Mouse (Mus musculus): Measurements from ENCODE around the gene Tuba1b. TPM values are rescaled to one million over a fixed set of nuclear protein-coding genes. Genes with fewer than 3 reads are reported as not detected.
A peak's percentile ranks its signal among the peaks of the same experiment; 100 is the strongest.
"Not testable (repeated sequence)": the region's sequence is repeated elsewhere in the genome, so short reads cannot be mapped to it uniquely, and the experiment has no call there.

Tuba1b gene
- polyA plus RNA-seq, 1 experiment from 2014 or later: 1,560 TPM

DNA sequence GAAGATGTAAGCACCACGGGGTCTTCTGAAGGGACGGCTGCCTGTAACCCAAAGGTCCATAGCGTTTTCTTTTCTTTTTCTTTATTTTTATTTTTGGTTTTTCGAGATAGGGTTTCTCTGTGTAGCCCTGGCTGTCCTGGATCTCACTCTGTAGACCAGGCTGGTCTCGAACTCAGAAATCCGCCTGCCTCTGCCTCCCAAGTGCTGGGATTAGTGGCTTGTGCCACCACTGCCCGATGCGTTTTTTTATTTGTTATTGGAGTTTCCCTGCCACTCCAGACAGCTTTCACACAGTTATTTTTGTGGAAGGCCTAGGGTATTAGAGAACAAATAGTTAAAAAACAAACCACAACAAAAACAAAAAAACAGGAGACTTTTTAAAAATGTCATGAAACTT is 15.9 kb downstream of the Tuba1b start:
- Histone ChIP-seq H3K9ac (ENCODE audit: low read length) (peak overlapping the region; percentile 73), H3K4me3 (ENCODE audit: control insufficient read depth in 1 of 2, insufficient read depth in 1 of 2, low read depth in 1 of 2, low read length in 2 of 2) (peak overlapping the region; percentile 71 to 92), H3K4me2 (ENCODE audit: low read length) (peak overlapping the region; percentile 70), H3K36me3 (ENCODE audit: control insufficient read depth, insufficient read depth, low read length) (peaks cover 14% of the 10 kb centered on the region), H3K4me1 (ENCODE audit: control insufficient read depth in 2 of 2, insufficient read depth in 2 of 2, low read length in 2 of 2) (peaks cover 0 to 20% of the 10 kb centered on the region in 2 experiments), H3K27ac (replicated peaks in 1 of 2; ENCODE audit: control insufficient read depth in 1 of 2, insufficient read depth in 1 of 2, low read depth in 2 of 2, low read length in 2 of 2) (peak overlapping the region; percentile 48 to 81)
- ATAC-seq (ENCODE audit: insufficient number of reproducible peaks, insufficient read depth, low FRiP score, low read depth); H3K9me3 ChIP-seq (ENCODE audit: control insufficient read depth, low read length); H3K27me3 ChIP-seq (ENCODE audit: control insufficient read depth, insufficient read depth, low read length): not testable (repeated sequence)
- 18% methylated on average over 8 of the region's 8 CpGs for WGBS

DNA sequence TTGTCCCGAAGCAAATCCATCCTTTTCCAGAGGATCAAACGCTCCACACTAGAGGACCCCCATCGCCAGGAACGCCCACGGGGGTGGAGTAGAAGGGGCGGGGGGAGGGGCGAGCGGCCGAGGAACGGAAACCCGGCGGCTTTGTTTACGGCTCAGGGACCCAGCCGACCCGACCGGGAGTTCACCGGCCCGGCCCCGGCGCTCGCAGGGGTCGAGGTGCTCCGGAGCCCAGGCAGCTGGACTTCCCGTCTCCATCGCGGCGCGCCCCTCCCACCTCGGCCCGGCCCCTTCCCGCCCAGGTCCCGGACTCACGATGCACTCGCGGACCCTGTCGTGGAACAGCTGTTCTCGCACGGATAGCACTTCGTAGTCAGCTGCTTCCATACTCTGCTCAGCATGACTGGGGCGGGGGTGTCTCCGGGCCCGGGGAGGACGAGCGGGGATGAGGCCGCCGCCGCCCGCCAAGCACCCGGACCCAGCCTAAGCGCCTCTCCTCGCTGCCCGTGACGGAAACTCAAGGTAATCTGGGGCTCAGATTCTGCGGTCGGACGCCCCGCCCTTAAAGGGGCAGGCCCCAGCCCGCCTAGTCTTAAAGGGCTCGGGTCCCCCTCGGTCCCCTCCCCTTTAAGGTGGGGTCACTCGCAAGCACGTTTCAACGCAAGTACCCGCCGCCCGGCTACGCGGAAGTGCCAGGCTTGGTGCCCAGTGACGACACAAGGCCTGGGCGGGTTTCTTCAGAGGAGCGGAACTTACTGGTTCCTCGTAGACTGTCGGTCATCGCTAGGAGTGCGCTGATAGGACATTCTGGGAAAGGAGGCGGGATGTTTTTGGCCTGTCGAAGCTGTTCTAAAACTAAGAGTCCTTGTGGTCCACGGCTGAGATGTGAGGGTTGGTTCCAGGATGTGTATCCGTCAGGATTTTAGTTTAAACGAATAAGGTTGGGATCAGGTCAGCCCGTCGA is 16.5 kb downstream of the Tuba1b start, which contains the start of gene Lmbr1l:
TSS of gene Lmbr1l (minus strand) at position 694 of the 961 bp plus-strand sequence.
- under 1% methylated on average over 79 of the region's 82 CpGs for WGBS
- Histone ChIP-seq H3K36me3 (ENCODE audit: control insufficient read depth, insufficient read depth, low read length) (peaks cover 21% of the 10 kb centered on the region), H3K4me2 (ENCODE audit: low read length) (peak within 1 kb of the TSS; percentile 94), H3K9ac (ENCODE audit: low read length) (peak within 1 kb of the TSS; percentile 89), H3K9me3 (ENCODE audit: control insufficient read depth, low read length) (no peaks in the 10 kb centered on the region), H3K4me1 (ENCODE audit: control insufficient read depth in 2 of 2, insufficient read depth in 2 of 2, low read length in 2 of 2) (peaks cover 0 to 20% of the 10 kb centered on the region in 2 experiments), H3K27ac (replicated peaks in 1 of 2; ENCODE audit: control insufficient read depth in 1 of 2, insufficient read depth in 1 of 2, low read depth in 2 of 2, low read length in 2 of 2) (peak within 1 kb of the TSS; percentile 89 to 97), H3K27me3 (ENCODE audit: control insufficient read depth, insufficient read depth, low read length) (no peaks in the 10 kb centered on the region), H3K4me3 (ENCODE audit: control insufficient read depth in 1 of 2, insufficient read depth in 1 of 2, low read depth in 1 of 2, low read length in 2 of 2) (peak within 1 kb of the TSS; percentile 71 to 92)
- ATAC-seq (ENCODE audit: insufficient number of reproducible peaks, insufficient read depth, low FRiP score, low read depth): peak; percentile 99

DNA sequence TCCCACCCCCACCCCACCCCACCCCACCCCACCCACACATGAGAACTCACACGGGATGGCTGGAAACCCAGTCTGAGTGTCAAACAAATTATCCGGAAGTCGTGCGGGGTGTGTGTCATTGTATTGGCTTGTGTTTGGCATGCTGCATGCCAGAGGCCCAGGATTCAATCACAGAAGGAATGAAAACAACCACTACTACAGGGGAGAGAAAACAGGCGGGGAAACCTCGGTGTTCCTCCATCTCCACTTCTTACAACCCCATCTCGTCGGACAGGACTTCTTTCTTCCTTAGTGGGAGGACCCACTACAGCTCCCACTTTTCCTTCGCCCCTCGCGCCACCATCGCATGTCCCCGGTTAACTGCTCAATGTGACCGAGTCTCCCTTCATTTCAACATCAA is 17.3 kb downstream of the Tuba1b start:
- H3K27me3 ChIP-seq (ENCODE audit: control insufficient read depth, insufficient read depth, low read length): no peaks in the 10 kb centered on the region
- H3K36me3 ChIP-seq (ENCODE audit: control insufficient read depth, insufficient read depth, low read length): peaks cover 28% of the 10 kb centered on the region
- no peak for ATAC-seq (ENCODE audit: insufficient number of reproducible peaks, insufficient read depth, low FRiP score, low read depth)
- H3K4me3 ChIP-seq (ENCODE audit: control insufficient read depth in 1 of 2, insufficient read depth in 1 of 2, low read depth in 1 of 2, low read length in 2 of 2): peak overlapping the region; percentile 71 to 92
- peak overlapping the region; percentile 94 for H3K4me2 ChIP-seq (ENCODE audit: low read length)
- WGBS: under 1% methylated on average over 14 of the region's 14 CpGs
- H3K9me3 ChIP-seq (ENCODE audit: control insufficient read depth, low read length): no peaks in the 10 kb centered on the region
- H3K27ac ChIP-seq (replicated peaks in 1 of 2; ENCODE audit: control insufficient read depth in 1 of 2, insufficient read depth in 1 of 2, low read depth in 2 of 2, low read length in 2 of 2): peak overlapping the region; percentile 89 to 97; a peak in 3 of 4 replicates
- peaks cover 0 to 20% of the 10 kb centered on the region in 2 experiments for H3K4me1 ChIP-seq (ENCODE audit: control insufficient read depth in 2 of 2, insufficient read depth in 2 of 2, low read length in 2 of 2)
- peak overlapping the region; percentile 89 for H3K9ac ChIP-seq (ENCODE audit: low read length)

DNA sequence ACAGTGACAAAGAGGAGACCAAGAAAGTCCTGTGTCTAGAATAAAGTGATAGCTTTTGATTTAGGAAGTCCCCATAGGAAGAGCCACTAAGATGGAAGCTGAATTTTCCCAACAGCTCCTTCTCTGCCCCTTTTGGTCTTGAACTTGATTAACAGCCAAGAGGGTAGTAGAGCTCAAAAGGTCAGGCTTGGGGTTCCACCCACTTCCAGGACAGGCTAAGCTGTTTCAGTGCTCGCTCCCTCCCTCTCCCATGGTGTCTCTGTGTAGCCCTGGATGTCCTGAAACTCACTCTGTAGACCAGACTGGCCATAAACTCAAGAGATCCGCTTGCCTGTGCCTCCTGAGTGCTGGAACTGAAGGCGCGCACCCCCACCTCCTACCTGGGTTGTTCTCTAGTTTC is 18.3 kb downstream of the Tuba1b start:
- Histone ChIP-seq H3K4me3 (ENCODE audit: control insufficient read depth in 1 of 2, insufficient read depth in 1 of 2, low read depth in 1 of 2, low read length in 2 of 2) (no peak overlapping the region), H3K36me3 (ENCODE audit: control insufficient read depth, insufficient read depth, low read length) (peaks cover 39% of the 10 kb centered on the region), H3K4me2 (ENCODE audit: low read length) (peak overlapping the region; percentile 94), H3K9ac (ENCODE audit: low read length) (0 out of 2 replicates have a peak overlapping the region, but pooled peaks have one; percentile 89), H3K27ac (replicated peaks in 1 of 2; ENCODE audit: control insufficient read depth in 1 of 2, insufficient read depth in 1 of 2, low read depth in 2 of 2, low read length in 2 of 2) (no peak overlapping the region), H3K27me3 (ENCODE audit: control insufficient read depth, insufficient read depth, low read length) (no peaks in the 10 kb centered on the region), H3K4me1 (ENCODE audit: control insufficient read depth in 2 of 2, insufficient read depth in 2 of 2, low read length in 2 of 2) (peaks cover 0 to 20% of the 10 kb centered on the region in 2 experiments), H3K9me3 (ENCODE audit: control insufficient read depth, low read length) (no peaks in the 10 kb centered on the region)
- WGBS: 90% methylated on average over 4 of the region's 4 CpGs
- no peak for ATAC-seq (ENCODE audit: insufficient number of reproducible peaks, insufficient read depth, low FRiP score, low read depth)

DNA sequence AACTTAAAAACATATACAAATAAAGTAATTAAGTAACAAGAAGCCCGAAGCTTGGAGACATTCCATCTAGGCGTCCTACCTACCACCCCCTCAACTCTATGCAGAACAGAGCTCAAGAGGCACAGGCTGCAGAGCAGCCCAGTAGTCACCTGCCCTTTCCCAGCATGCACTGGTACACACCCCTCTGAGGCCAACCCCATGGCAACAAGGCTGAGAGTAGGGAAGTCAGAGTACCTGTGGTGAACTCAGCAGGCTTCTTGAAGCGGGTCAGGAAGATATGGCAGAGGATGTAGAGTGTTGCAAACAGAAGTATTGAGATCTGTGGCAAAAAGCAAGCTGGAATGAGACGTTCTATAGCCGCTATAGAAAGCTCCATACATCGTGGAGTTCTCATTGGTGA is 19.5 kb downstream of the Tuba1b start:
- no peak overlapping the region for H3K9ac ChIP-seq (ENCODE audit: low read length)
- no peaks in the 10 kb centered on the region for H3K9me3 ChIP-seq (ENCODE audit: control insufficient read depth, low read length)
- H3K27me3 ChIP-seq (ENCODE audit: control insufficient read depth, insufficient read depth, low read length): no peaks in the 10 kb centered on the region
- H3K36me3 ChIP-seq (ENCODE audit: control insufficient read depth, insufficient read depth, low read length): peaks cover 49% of the 10 kb centered on the region
- 91% methylated on average over 6 of the region's 6 CpGs for WGBS
- no peak overlapping the region for H3K27ac ChIP-seq (replicated peaks in 1 of 2; ENCODE audit: control insufficient read depth in 1 of 2, insufficient read depth in 1 of 2, low read depth in 2 of 2, low read length in 2 of 2)
- peaks cover 0 to 20% of the 10 kb centered on the region in 2 experiments for H3K4me1 ChIP-seq (ENCODE audit: control insufficient read depth in 2 of 2, insufficient read depth in 2 of 2, low read length in 2 of 2)
- no peak overlapping the region for H3K4me3 ChIP-seq (ENCODE audit: control insufficient read depth in 1 of 2, insufficient read depth in 1 of 2, low read depth in 1 of 2, low read length in 2 of 2)
- H3K4me2 ChIP-seq (ENCODE audit: low read length): no peak overlapping the region
- no peak for ATAC-seq (ENCODE audit: insufficient number of reproducible peaks, insufficient read depth, low FRiP score, low read depth)

DNA sequence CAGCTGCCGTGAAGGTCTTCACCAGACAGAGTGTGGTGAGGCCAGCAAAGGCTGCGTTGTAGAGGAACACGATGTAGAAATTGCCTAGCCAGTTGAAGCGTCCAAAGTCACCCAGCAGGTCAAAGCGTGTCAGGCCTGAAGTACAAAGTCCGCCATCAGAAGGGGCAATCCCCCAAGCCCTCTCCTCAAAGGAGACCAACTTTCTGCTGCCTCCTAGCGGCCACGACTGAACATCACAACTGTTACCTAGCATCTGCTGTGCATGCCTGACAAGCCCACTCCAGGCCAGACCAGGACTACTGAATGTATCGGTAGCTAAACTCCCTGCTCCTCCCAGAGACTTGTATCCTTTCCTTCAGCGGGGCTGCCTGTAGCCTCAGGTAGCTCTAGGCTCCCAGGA is 29.7 kb downstream of the Tuba1b start:
- no peak for ATAC-seq (ENCODE audit: insufficient number of reproducible peaks, insufficient read depth, low FRiP score, low read depth)
- Histone ChIP-seq H3K4me1 (ENCODE audit: control insufficient read depth in 2 of 2, insufficient read depth in 2 of 2, low read length in 2 of 2) (no peaks in the 10 kb centered on the region), H3K9ac (ENCODE audit: low read length) (no peak overlapping the region), H3K4me2 (ENCODE audit: low read length) (no peak overlapping the region), H3K4me3 (ENCODE audit: control insufficient read depth in 1 of 2, insufficient read depth in 1 of 2, low read depth in 1 of 2, low read length in 2 of 2) (no peak overlapping the region), H3K36me3 (ENCODE audit: control insufficient read depth, insufficient read depth, low read length) (peaks cover 65% of the 10 kb centered on the region), H3K9me3 (ENCODE audit: control insufficient read depth, low read length) (no peaks in the 10 kb centered on the region), H3K27me3 (ENCODE audit: control insufficient read depth, insufficient read depth, low read length) (no peaks in the 10 kb centered on the region), H3K27ac (replicated peaks in 1 of 2; ENCODE audit: control insufficient read depth in 1 of 2, insufficient read depth in 1 of 2, low read depth in 2 of 2, low read length in 2 of 2) (no peak overlapping the region)
- WGBS: 32% methylated on average over 10 of the region's 10 CpGs

DNA sequence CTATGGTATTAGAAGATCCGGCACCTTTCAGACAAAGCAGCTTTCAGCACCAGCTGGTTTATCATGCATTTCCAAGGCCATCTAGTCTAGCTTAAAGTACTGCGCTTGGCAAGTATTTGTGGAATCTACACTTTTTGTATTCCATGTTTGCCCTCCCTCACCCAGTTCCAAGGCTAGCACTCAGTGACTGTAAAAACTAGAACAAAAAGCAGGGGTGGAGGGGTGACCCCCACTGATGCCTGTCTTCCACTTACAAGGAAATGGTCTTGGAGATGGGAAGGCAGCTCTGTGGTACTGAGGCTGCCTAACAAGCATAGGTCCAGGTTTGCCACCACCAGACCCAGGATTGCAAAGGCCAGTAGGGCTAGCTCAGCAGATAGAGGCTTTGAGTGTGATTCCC is 31.8 kb downstream of the Tuba1b start:
- H3K36me3 ChIP-seq (ENCODE audit: control insufficient read depth, insufficient read depth, low read length): peaks cover 44% of the 10 kb centered on the region
- H3K4me3 ChIP-seq (ENCODE audit: control insufficient read depth in 1 of 2, insufficient read depth in 1 of 2, low read depth in 1 of 2, low read length in 2 of 2): no peak overlapping the region
- H3K4me1 ChIP-seq (ENCODE audit: control insufficient read depth in 2 of 2, insufficient read depth in 2 of 2, low read length in 2 of 2): peaks cover 4 to 9% of the 10 kb centered on the region in 2 experiments; a peak in 3 of 4 replicates
- H3K27ac ChIP-seq (replicated peaks in 1 of 2; ENCODE audit: control insufficient read depth in 1 of 2, insufficient read depth in 1 of 2, low read depth in 2 of 2, low read length in 2 of 2): no peak overlapping the region
- H3K9ac ChIP-seq (ENCODE audit: low read length): no peak overlapping the region
- H3K27me3 ChIP-seq (ENCODE audit: control insufficient read depth, insufficient read depth, low read length): peaks cover 17% of the 10 kb centered on the region
- H3K4me2 ChIP-seq (ENCODE audit: low read length): no peak overlapping the region
- no peaks in the 10 kb centered on the region for H3K9me3 ChIP-seq (ENCODE audit: control insufficient read depth, low read length)
- ATAC-seq (ENCODE audit: insufficient number of reproducible peaks, insufficient read depth, low FRiP score, low read depth): no peak
- 76% methylated on average over 2 of the region's 2 CpGs for WGBS
